Mouse (Mus musculus) embryonic facial prominence, embryonic 10.5 days (tissue): ENCODE measurements around the gene Clgn. TPM values are rescaled to one million over a fixed set of nuclear protein-coding genes. Genes with fewer than 3 reads are reported as not detected.

Experiments
- DNase-seq: peaks from one replicate; pipeline ENCODE4 v3.0.0-alpha.2; 2017; ENCODE audit warnings: low spot score
- H3K27ac ChIP-seq: fragments of 300-500 bp; sonication (generic); replicated peaks from 2 replicates; pipeline ENCODE4 v1.5.1; 2016; ENCODE audit warnings: mild to moderate bottlenecking
- H3K27me3 ChIP-seq: fragments of 300-500 bp; sonication (generic); replicated peaks from 2 replicates; pipeline ENCODE4 v1.6.1; 2016; ENCODE audit warnings: low read depth, mild to moderate bottlenecking; ENCODE audit not compliant: poor library complexity, severe bottlenecking
- H3K36me3 ChIP-seq: fragments of 300-500 bp; sonication (generic); replicated peaks from 2 replicates; pipeline ENCODE4 v1.6.1; 2016; ENCODE audit warnings: mild to moderate bottlenecking, moderate library complexity
- H3K4me1 ChIP-seq: fragments of 300-500 bp; sonication (generic); 2 replicates; pipeline ENCODE4 v1.6.1; 2016
- H3K4me3 ChIP-seq: fragments of 300-500 bp; sonication (generic); 2 replicates; pipeline ENCODE4 v1.5.1; 2016; ENCODE audit warnings: mild to moderate bottlenecking, moderate library complexity
- H3K9me3 ChIP-seq: fragments of 300-500 bp; sonication (generic); 2 replicates; pipeline ENCODE4 v1.6.1; 2016; ENCODE audit warnings: mild to moderate bottlenecking
- WGBS: fragments of 180-500 bp; shearing (Covaris S2); methylation state at CpG from one replicate; pipeline ENCODE4 v1.1.7; 2016; 5-methylcytosine and 5-hydroxymethylcytosine counted together
- polyA plus RNA-seq: library from polyadenylated mRNA; unstranded; fragments of >200 nt; fragmentation: Nextera tagmentation; extraction: Ambion mirVana; gene quantifications from 2 replicates; pipeline ENCODE4 v1.2.1, GENCODE M21; 2016

The Clgn gene
- polyA plus RNA-seq, 1 experiment from 2014 or later = 2.4 TPM

DNA sequence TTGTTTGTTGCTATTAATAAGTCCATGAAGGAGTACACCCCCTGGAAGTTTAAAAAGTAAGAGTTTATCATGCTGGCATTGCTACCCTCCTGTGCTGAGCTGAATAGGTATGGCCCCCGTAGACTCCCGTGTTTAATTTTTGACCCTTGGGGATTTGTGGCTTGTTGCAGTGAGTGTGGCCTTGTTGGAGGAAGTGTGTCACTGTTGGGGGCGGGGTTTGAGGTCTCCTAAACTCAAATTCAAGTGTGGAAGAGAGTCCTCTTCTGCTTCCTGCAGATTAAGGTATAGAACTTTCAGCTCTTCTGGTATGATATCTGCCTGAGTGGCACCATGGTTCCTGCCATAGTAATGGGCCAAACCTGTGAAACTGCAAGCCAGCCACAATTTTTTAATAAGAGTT lies 69.9 kb downstream of the Clgn start:
- 77% methylated on average over 3 of the region's 3 CpGs for WGBS
- no peak overlapping the region for H3K4me3 ChIP-seq
- no peaks in the 10 kb centered on the region for H3K36me3 ChIP-seq
- DNase-seq = no peak
- no peaks in the 10 kb centered on the region for H3K9me3 ChIP-seq
- H3K27me3 ChIP-seq = no peaks in the 10 kb centered on the region
- H3K27ac ChIP-seq = no peak overlapping the region
- no peaks in the 10 kb centered on the region for H3K4me1 ChIP-seq

Other genes with a start within 250 kb of the Clgn start
- 3.3 and 3.8 TPM in 2 replicates for gene Tbc1d9, start 224.5 kb upstream of the Clgn start, polyA plus RNA-seq
- 1.9 and 2.2 TPM in 2 replicates for gene Gm10645, start 223.7 kb upstream of the Clgn start, polyA plus RNA-seq
- 0.09 TPM in 1 of 2 replicates, not detected in the other for gene Ucp1, start 99.5 kb upstream of the Clgn start, polyA plus RNA-seq
- 22.3 and 23.6 TPM in 2 replicates for gene Elmod2, start 57.4 kb upstream of the Clgn start, polyA plus RNA-seq
- gene Mgat4d, start 41.4 kb upstream of the Clgn start, polyA plus RNA-seq = not detected in 2 replicates
- gene Scoc, start 68.5 kb downstream of the Clgn start, polyA plus RNA-seq = 103 and 111 TPM in 2 replicates
- not detected in 2 replicates for gene Olfr370, start 145.9 kb downstream of the Clgn start, polyA plus RNA-seq
- 320 and 348 TPM in 2 replicates for gene Ndufb7, start 176.8 kb downstream of the Clgn start, polyA plus RNA-seq
- gene Tecr, start 218.1 kb downstream of the Clgn start, polyA plus RNA-seq = 667 and 713 TPM in 2 replicates
- 78.3 and 84.7 TPM in 2 replicates for gene Dnajb1, start 218.3 kb downstream of the Clgn start, polyA plus RNA-seq